Mouse (Mus musculus): ENCODE results near the gene Palld. TPM values are rescaled to one million over a fixed set of nuclear protein-coding genes. Genes with fewer than 3 reads are reported as not detected.

Gene Palld
- total RNA-seq, 2 experiments from 2014 or later = 228 to 233 TPM

DNA sequence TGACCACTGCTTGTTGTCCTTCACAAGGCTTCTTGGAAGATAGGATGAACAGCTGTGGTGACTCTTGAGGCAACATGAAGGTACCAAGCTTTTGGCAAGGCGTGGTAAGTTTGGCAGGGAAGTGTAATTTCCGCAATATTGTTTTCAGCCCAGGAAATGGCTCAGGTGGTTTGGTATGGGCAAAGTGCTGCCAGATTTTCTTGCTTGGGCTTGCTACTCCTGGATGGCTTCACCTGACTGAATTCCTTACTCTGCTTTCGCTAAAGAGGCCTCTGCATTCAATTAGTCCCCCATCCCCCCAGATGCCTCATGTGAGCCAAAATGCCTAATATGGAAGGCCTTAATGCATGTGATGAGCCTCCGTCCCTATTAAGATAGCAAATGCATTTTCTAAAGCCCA lies 322.7 kb downstream of the Palld start:
- DNase-seq (ENCODE audit: low spot score) = no peak
- intact Hi-C loops (cut with DNase I) = no loop called here

DNA sequence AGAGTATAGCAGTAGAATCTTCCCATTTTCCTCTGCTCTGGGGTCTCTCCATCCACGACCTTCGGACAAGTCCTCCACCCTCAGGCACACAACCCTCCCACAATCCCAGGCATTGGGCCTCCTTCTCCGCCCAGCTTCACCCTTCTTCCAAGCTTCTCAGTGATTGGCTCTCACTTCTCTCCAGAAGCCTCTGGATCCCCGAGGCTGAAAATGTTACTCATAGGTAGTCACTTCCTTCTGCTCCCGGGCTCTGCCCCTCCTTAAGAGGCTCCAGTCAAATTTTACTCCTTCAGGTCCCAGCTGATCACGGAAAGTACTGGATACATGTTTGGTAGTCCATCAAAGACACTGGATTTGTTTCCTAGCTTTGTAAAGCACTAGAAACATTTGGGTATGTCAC lies 323.7 kb downstream of the Palld start:
- DNase-seq (ENCODE audit: low spot score) = no peak

DNA sequence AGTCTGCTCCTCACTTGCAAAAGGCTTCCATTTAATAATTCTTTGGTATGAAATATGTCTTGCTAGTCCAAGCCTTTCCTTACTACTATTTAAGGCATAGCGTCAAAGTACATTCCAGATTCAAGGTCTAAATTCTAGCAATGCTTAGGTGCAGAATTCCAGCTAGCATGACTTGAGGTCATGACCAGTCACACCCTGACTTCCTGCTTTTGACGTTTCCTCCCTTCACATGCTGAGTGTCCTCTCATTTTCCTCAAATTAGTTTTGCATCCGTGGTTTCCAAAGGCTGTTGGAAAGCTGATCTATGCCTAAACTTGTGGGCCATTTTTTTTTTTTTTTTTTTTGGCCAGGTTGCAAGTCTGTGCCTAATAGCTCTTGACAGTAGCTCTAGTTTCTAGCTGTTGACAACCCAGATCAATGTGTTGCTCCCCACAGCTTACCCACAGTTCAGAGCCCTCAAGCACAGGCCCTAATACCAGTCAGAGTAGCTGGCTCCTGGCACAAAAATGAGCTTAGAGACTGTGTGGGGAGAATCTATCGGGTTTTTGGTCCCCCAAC lies 327.3 kb downstream of the Palld start:
- intact Hi-C loops (cut with DNase I) = no loop called here
- no peak for DNase-seq (ENCODE audit: low spot score)

More for the DNA sequence above, 323.7 kb downstream of the Palld start:
- intact Hi-C loops (cut with DNase I) = no loop called here

DNA sequence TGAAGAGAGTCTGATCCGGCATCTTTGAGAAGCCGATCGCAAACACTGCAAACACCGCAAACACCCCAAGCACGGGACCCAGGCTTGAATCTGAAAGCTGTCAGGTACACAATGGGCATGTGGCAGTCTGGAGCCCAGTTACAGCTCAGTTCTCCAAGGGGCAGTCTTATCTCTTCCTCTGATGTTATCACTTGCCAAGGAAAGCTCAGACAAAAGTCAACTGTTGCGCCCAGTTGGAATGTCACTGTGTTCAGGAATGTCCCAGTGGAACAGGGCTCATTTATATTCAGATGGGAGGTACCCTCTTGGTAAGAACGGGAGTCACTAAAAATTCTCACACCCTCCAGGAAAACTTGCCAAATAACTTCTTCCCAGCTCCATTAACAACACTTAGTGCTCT lies 328.0 kb downstream of the Palld start:
- intact Hi-C loops (cut with DNase I) = no loop called here
- no peak for DNase-seq (ENCODE audit: low spot score)

DNA sequence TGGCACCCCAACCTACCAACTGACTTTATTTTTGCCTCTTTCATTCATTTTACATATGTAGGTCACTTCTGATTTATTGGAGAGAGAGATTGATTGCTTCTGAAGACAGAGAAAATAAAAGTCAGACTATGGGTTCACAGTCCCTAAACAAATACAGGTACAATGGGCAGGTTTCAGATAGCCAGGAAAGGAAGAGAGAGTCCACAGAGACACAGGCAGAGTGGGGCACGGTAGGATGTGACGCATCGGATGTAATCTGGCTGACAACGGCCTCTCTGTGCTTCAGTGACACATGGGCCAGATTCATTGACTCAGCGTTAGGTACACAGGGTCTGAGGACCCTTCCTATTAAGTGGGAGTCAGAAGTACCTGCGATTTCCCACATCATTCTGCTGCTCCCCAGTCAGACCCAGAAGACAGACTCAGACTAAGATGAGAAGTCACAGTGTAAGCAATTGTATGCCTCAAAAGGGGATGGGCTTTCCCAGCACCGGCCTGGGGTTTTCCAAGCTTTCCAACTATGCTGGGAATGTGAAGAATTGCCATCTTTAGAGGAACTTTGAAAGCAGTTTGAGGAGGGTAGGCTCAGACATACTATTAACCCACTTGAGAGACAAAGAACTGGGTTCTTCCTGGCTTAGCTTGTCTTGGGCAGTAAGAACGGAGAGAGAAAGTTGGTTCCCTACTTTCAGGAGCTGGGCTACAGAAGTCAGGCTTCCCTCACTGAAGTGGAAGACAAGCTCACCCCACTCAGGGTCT lies 329.1 kb downstream of the Palld start:
- intact Hi-C loops (cut with DNase I) = no loop called here
- no peak for DNase-seq (ENCODE audit: low spot score)

DNA sequence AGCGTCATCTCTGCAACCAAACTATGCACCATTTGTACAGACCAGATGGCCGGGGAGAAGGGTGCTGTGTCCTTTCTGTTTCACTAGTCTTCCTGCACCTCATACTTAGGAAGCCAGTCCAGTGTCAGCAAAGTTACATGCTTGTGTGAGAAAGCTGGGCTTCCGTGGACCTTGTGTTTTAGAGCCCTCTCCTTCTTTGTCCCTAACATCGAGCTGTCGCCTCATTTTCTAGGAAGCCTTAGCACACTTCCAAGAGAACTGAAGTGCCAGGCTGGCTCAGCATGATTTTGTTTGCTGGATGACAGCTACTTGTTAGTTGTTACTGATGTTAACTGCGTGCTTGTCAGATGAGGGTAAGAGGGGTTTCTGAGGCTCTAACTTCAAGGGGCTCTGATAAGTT lies 329.8 kb downstream of the Palld start:
- no peak for DNase-seq (ENCODE audit: low spot score)
- intact Hi-C loops (cut with DNase I) = no loop called here

DNA sequence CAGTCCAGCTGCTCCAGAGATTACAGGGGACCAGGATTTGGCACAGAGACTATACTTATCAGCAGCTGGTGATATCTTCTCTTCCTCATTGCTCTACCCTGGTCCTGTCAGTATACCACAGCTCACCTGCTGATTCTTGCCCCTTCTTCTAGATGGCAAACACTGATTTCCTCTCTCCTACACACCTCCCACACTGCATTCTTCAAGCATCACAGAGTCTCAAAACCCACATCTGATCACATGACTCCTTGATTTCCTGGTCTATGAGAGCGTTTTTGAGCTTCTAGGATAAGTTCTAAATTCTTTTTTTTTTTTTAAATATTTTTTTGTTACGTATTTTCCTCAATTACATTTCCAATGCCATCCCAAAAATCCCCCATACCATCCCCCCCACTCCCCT lies 331.9 kb downstream of the Palld start:
- DNase-seq (ENCODE audit: low spot score) = no peak
- intact Hi-C loops (cut with DNase I) = no loop called here

DNA sequence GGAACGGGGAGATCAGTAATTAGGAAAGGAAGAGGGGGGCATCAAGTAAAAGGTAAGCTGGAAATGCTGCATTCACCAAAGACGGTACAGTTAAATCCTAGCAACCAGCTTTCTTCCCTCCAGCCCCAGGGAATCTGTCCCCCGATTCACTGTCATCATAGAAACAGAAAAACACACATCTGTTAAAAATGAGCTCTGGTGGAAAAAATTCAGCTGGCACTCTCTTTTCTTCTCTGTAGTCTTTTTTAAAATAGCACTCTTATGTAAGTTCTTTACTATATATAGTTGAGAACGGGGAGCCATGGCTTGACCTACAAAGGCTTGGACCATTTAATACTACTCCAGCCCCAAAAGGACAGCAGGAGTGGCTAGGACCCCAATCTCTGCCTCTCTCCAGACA lies 332.8 kb downstream of the Palld start:
- no peak for DNase-seq (ENCODE audit: low spot score)
- intact Hi-C loops (cut with DNase I) = no loop called here

DNA sequence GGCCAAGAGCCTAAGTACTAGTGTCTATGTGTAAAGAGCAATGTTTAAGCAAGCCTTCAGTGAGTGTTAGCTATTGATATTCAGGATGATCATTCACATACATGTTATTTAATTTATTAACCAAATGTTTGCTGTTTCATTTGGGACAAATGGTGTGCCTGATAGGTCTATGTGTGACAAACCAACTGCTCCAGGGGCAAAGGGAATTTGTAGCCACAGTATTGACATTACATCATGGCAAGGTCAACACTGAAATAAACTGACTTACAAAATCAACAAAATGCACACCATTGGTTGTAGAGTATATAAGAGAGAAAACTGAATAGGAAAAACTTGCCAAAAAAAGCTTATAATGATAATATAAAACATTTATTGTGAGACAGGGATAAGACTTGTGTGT lies 333.3 kb downstream of the Palld start:
- DNase-seq (ENCODE audit: low spot score) = no peak
- intact Hi-C loops (cut with DNase I) = no loop called here

DNA sequence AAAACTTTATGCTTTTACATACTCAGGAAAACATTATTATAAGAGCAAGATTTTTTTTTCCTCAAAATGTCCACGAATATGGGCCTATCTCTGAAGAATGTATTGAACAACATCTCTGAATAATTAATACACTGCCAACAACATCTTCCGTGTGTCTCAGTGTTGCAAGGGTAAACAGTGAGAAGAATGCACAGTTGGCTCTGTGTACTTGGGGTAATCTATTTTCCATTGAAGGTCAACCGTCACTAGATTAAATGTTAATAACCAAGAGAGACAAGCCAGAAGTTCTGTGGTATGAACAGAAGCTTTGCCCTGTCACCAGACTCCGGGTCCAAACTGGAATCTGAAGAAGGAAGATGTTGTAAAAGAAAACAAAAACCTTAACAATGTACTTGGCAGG lies 339.1 kb downstream of the Palld start:
- DNase-seq (ENCODE audit: low spot score) = no peak
- intact Hi-C loops (cut with DNase I) = no loop called here

DNA sequence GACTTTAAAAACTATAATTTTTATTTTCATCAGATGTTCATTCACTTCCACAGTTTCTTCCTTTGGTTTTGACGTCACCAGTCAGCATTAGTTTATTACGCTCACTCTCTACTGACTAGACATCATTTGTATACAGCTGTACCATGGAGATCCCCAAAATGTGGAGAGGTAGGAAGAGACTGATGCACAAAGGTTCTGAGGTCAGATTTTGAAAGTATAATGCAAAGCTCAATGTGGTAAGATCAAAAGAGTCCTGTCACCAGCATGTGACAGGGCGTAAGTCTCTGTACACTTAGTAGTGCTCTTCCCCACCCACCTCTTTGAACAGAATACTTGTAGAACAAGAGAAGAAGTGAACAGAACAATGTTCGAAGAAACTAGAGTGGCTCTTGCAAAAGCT lies 339.9 kb downstream of the Palld start:
- intact Hi-C loops (cut with DNase I) = no loop called here

DNA sequence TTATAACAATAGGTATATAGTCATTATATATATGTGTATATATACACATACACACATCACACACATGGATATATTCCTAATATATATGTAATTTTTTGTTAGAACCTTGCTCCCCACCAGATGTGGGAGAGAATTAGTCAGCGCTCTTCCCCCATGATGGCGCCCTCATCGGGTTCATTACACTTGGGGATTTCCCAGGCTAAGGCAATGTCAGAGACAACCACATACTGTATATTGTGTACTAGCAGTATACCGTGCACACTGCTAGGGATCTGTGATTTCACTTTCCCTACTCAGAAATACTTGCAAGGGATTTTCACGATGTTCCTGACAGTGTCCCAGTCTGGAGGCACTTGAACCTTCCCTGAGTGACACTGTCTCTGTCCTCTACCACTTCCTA lies 341.3 kb downstream of the Palld start:
- no peak for DNase-seq (ENCODE audit: low spot score)
- intact Hi-C loops (cut with DNase I) = no loop called here

More for the DNA sequence above, 339.9 kb downstream of the Palld start:
- DNase-seq (ENCODE audit: low spot score) = no peak

DNA sequence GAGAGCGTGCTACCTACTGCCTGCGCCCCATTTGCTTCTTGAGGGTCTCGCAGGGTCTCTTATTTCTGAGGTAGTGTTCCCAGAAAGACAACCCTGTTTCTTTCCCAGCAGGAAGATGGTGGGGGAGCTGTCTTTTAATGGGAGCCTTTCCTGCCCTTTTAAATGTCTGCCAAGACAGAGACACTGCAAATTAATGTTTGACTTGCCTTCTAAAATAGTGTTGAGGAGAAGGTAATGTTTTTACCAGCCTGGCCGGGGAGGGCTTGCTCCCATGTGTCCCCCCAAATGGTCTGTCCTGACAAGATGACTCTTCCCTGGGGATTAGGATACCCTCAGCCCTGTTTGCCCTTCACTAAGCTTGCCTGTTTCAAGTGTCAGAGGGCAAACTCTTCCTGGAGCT lies 342.5 kb downstream of the Palld start:
- intact Hi-C loops (cut with DNase I) = no loop called here

DNA sequence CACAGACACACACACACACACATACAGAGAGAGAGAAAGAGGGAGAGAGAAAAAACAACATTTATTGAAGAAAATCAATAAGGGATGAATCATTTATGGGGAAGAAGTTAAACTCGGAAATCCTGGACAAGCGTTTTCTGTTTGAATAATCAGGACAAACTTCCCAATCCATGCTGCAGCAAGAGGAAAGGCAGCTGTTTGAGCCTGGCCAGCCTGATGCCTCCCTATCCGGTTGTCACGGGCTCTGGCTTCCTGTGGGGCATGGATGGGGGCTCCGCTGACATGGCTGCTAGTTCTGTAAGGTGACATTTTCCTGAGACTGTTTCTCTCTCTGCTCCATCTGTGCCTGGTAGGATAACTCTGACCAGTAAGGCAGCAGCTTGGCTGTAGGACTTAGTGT lies 343.0 kb downstream of the Palld start:
- no peak for DNase-seq (ENCODE audit: low spot score)
- intact Hi-C loops (cut with DNase I) = no loop called here

More for the DNA sequence above, 342.5 kb downstream of the Palld start:
- no peak for DNase-seq (ENCODE audit: low spot score)

DNA sequence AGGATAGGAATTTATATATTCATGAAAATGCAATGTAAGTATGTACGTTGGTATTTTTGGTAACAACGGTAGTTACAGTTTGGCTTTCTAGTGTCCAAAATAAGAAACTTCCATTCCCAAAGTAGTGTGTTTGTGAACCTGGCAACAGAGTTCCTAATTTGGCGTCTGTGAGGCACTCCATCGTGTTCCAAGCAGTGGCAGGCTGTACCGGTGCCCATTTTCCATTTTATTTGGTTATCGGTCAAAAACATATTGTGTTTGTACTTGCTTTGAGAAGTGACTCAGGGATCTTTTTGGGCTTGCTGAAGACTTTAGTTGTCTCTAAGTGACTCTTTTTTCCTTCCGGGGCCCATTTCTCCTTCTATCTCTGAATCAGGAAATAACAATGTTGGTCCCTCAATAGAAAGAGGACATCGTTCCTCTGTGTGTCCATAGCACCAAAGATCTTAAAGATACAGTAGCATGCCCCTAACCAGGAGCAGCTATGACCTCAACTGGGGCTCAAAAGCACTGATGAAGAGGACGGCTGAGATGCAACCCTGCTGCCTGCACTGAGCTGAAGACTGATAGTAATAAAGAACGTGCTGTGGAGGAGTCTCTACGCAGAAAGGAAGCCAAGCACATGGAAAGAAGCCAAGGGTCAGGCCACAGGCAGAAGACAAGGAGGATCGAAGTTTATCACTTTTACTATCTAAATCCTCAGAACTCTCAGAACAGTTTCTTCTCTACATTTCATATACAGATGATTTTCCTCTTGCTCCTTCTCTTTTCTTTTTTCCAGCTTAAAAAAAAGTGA lies 344.2 kb downstream of the Palld start:
- intact Hi-C loops (cut with DNase I) = no loop called here
- DNase-seq (ENCODE audit: low spot score) = no peak

DNA sequence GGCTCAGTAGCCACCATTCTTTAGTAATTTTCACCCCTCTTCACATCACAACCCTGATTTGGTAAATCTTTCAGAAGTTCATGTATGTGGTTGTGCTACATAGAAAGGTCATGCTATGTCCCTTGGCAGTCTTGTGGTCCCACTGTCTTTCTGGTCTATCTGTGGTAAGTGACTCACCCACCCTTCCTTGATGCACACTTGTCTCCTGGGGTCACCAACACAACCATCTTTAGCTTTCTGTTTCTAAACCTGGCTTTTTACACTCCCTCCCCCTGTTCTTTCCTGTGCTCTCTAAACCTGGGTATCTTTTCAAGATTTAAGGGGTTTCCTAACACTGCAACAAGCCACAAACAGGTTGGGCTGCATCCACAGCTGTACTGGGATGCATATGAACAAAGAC lies 345.5 kb downstream of the Palld start:
- DNase-seq (ENCODE audit: low spot score) = no peak
- intact Hi-C loops (cut with DNase I) = no loop called here

DNA sequence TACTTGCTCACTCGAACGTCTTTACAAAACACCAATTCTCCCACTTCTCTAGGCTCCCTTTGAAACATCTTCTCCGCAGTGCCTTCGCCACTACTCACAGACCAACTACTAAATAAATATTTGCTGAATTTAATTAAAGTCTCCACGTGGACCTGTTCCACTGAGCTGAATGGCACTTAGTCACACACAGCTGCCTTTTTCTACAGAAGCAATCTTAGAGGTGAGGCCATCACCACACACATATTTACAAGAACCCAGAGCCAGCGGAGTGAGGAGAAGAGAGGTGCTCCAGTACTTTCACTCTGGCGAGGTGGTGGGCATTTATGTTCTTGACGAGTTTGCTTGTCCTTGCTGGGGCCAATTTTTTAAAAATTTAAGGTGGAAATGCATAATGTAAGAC lies 346.3 kb downstream of the Palld start:
- intact Hi-C loops (cut with DNase I) = no loop called here
- DNase-seq (ENCODE audit: low spot score) = no peak

DNA sequence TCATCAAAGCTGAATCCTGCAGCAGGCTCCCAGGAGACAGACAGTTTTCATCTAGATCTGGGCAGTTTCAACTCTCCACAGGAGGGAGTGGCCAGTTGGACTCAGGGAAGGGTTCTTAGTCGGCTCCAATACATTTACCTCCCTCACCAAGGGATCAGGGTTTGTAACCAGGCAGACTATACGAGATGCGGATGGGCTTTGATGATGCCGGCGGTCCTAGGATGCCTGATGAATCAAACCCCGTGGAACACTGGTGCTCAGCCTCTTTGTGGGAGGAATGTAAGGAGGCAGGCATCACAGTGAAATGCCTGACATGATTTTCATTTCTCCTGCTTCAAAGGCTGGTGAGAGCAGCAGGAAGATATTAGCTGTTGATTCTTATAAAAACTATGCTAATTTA lies 347.1 kb downstream of the Palld start:
- intact Hi-C loops (cut with DNase I) = no loop called here

DNA sequence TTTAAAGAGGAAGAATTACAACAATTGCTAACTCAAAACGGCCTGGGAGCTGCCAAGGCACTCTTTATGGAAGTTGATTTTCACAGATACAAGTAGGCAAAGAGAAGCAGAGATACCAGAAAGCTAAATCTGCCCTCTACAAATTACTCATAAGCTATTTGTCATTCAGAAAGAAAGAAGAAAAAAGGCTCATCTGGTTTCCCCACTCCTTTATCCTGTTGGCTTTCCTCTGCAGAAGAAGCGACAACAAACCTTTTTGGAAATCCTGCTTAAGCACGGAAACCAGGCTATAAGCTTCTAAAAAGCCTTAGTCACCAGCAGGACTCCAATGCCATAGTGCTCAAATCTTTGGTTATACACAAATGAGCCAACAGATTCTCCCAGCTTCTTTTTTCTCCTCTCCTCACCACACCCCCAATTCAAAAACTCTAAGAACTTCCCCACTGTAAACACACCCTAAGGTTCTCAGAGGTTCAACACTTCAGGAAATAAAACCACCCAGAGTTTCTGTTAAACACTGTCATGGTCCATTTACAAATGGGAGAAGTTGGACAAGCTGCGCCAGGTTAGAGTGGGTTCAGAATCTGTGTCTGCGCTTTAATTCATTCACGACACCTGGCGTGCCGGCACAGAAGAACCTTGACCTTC lies 349.6 kb downstream of the Palld start:
- intact Hi-C loops (cut with DNase I) = no loop called here
- DNase-seq (ENCODE audit: low spot score) = no peak

More for the DNA sequence above, 347.1 kb downstream of the Palld start:
- DNase-seq (ENCODE audit: low spot score) = no peak

DNA sequence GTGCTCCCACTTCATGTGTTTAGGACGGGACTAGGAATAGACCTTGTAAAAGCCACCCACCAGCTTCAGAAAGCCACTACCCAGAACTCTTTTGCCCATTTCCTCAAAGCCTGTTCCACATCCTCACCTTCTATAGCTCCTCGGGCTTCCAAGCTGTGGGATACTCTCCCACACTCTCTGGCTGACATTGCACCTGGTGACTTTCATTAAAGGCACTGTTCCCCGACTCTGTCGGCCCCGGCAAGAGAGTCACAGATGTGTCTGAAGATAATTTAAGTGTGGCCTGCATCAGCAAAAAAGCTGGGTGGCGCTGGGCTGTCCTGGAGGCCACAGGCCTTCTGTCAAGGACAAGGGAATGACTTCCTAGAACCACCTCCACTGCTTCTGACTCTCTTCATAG lies 350.3 kb downstream of the Palld start:
- no peak for DNase-seq (ENCODE audit: low spot score)
- intact Hi-C loops (cut with DNase I) = no loop called here

Data from heart, postnatal 25 days (tissue).